Mouse (Mus musculus) cerebellum, adult 9-11 months (tissue): ENCODE results near the gene Actg2.

Experiments
- DNase-seq: peaks from one replicate; pipeline ENCODE4 v3.0.0; 2022

The Actg2 gene

GRCm38 (mm10) chr6:83510210-83510609, 25.9 kb downstream of the Actg2 start:
- no peak for DNase-seq

GRCm38 (mm10) chr6:83509442-83509841, 26.6 kb downstream of the Actg2 start:
- peak; percentile 84 for DNase-seq

- no peak for DNase-seq
Measured at GRCm38 (mm10) chr6:83507168-83507546, 28.9 kb downstream of the Actg2 start.

GRCm38 (mm10) chr6:83506258-83507167, 29.6 kb downstream of the Actg2 start, which contains the start of gene Dguok:
TSS of gene Dguok (minus strand) at chr6:83506969.
- peak; percentile 99 for DNase-seq

GRCm38 (mm10) chr6:83505554-83505953, 30.5 kb downstream of the Actg2 start:
- no peak for DNase-seq

- DNase-seq: no peak
Measured at GRCm38 (mm10) chr6:83503361-83503760, 32.7 kb downstream of the Actg2 start.

- peak; percentile 53 for DNase-seq
Measured at GRCm38 (mm10) chr6:83502656-83503055, 33.4 kb downstream of the Actg2 start.

GRCm38 (mm10) chr6:83501524-83502310, 34.3 kb downstream of the Actg2 start:
- no peak for DNase-seq

GRCm38 (mm10) chr6:83500462-83500861, 35.6 kb downstream of the Actg2 start:
- DNase-seq: no peak

GRCm38 (mm10) chr6:83499078-83499477, 37.0 kb downstream of the Actg2 start:
- DNase-seq: no peak

GRCm38 (mm10) chr6:83496753-83497710, 39.0 kb downstream of the Actg2 start:
- DNase-seq: peak; percentile 34

- peak; percentile 68 for DNase-seq
Measured at GRCm38 (mm10) chr6:83496009-83496752, 39.9 kb downstream of the Actg2 start.

- DNase-seq: no peak
Measured at GRCm38 (mm10) chr6:83490622-83491021, 45.4 kb downstream of the Actg2 start.

GRCm38 (mm10) chr6:83488200-83488599, 47.9 kb downstream of the Actg2 start:
- DNase-seq: no peak

- DNase-seq: no peak
Measured at GRCm38 (mm10) chr6:83487298-83487697, 48.8 kb downstream of the Actg2 start.

GRCm38 (mm10) chr6:83485854-83486253, 50.2 kb downstream of the Actg2 start:
- no peak for DNase-seq

- DNase-seq: no peak
Measured at GRCm38 (mm10) chr6:83483776-83484175, 52.3 kb downstream of the Actg2 start.

- DNase-seq: no peak
Measured at GRCm38 (mm10) chr6:83482418-83483085, 53.5 kb downstream of the Actg2 start.

GRCm38 (mm10) chr6:83480019-83480655, 55.9 kb downstream of the Actg2 start:
- DNase-seq: no peak

- no peak for DNase-seq
Measured at GRCm38 (mm10) chr6:83479193-83479592, 56.9 kb downstream of the Actg2 start.

GRCm38 (mm10) chr6:83478628-83479027, 57.4 kb downstream of the Actg2 start:
- no peak for DNase-seq
